In the genomic region with DNA sequence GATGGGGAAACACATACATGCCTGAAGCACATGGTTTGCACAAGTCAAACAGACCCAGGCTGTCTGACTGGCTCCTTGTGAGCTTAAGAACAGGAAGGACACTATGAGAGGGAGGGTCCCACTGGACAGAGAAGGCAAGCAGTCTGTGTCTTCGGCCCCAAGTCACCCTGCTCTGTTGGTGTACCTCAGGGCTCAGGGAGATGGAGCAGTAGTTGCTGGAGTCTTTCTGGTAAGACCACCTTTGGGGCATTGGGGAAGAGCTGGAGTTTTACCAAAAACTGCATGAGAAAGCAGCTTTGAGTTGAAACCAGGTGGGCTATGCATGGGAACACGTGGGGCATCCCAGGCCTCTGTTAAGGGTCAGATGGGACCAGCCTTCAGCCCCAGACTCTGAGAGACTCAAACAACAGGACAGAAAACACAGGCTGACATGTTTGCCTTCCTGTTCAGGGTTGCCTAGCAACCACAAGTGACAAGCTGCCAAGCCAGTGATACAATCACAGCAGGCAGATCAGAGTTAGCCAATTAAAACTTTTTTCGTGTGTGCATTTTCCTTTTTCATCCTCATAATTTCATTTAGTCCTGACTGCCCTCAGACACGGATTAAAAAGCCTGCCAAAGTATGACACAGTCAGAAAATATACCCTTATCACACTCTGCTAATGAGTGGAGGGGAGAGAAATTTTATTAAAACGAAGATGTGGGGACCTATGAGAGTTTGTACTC, we compare ENCODE assay signal across 9 mouse cellular contexts.
A peak's percentile ranks its signal among the peaks of the same experiment; 100 is the strongest.
DNase-seq lines count a peak whose midpoint lies in the region; ATAC-seq and TF ChIP-seq lines count a peak whose summit lies in the region.
"Had no signal": no experiment of that assay in that cellular context is flagged by ENCODE, and none has a peak within 500 bp of the region (broad histone marks: within the 10 kb centered on the region; RNA-seq: fewer than 3 reads in every experiment).

No protein-coding gene starts in this region.

- H3K4me1 ChIP-seq in liver, postnatal 0 days (ENCODE audit: insufficient read depth) = no peaks in the 10 kb centered on the region
- 0 out of 2 replicates have a peak, but pooled peaks cover 3% of the 10 kb centered on the region for H3K4me1 ChIP-seq in liver, embryonic 11.5 days (replicated peaks; ENCODE audit: control insufficient read depth, insufficient read depth, low read length)
- H3K4me1 ChIP-seq in heart, embryonic 16.5 days (ENCODE audit: control insufficient read depth, insufficient read depth, low read length) = peaks cover 8% of the 10 kb centered on the region

- H3K27me3 ChIP-seq in liver, postnatal 0 days (ENCODE audit: insufficient read depth, low read length) = no peaks in the 10 kb centered on the region
- H3K27me3 ChIP-seq in liver, embryonic 11.5 days (replicated peaks; ENCODE audit: control insufficient read depth, insufficient read depth, low read length) = no peaks in the 10 kb centered on the region
- no peaks in the 10 kb centered on the region for H3K27me3 ChIP-seq in heart, embryonic 16.5 days (ENCODE audit: control insufficient read depth, insufficient read depth, low read length)
- H3K27me3 ChIP-seq: heart, embryonic 13.5 days had no signal

- no peak overlapping the region for H3K27ac ChIP-seq in liver, postnatal 0 days (ENCODE audit: low read depth)
- no peak overlapping the region for H3K27ac ChIP-seq in liver, embryonic 11.5 days (ENCODE audit: low read depth, low read length)
- H3K27ac ChIP-seq in heart, embryonic 16.5 days (ENCODE audit: low read length) = no peak overlapping the region
- H3K27ac ChIP-seq: heart, embryonic 13.5 days had no signal

- ATAC-seq in liver, postnatal 0 days = no peak
- no peak for ATAC-seq in liver, embryonic 11.5 days (replicated peaks; ENCODE audit: low FRiP score)
- ATAC-seq in heart, embryonic 16.5 days (replicated peaks; ENCODE audit: extremely low read depth, insufficient read depth, low FRiP score) = peak; percentile 70; the same call in 1 of the 2 replicates

- no peak overlapping the region for H3K4me3 ChIP-seq in liver, postnatal 0 days (ENCODE audit: low read depth, low read length)
- no peak overlapping the region for H3K4me3 ChIP-seq in liver, embryonic 11.5 days (ENCODE audit: low read depth, low read length)
- H3K4me3 ChIP-seq in heart, embryonic 16.5 days (ENCODE audit: low read length) = no peak overlapping the region
- H3K4me3 ChIP-seq: heart, embryonic 13.5 days had no signal

- H3K9me3 ChIP-seq in liver, postnatal 0 days (ENCODE audit: low read length) = no peaks in the 10 kb centered on the region
- H3K9me3 ChIP-seq in liver, embryonic 11.5 days (ENCODE audit: control insufficient read depth, low read length) = no peaks in the 10 kb centered on the region
- H3K9me3 ChIP-seq in heart, embryonic 16.5 days (replicated peaks; ENCODE audit: control insufficient read depth, low read length) = no peaks in the 10 kb centered on the region
- H3K9me3 ChIP-seq: heart, embryonic 13.5 days had no signal

- peak; percentile 16 for DNase-seq in liver, postnatal 0 days
- no peak for DNase-seq in liver, embryonic 11.5 days (ENCODE audit: low spot score)
- peak; percentile 85 for DNase-seq in embryo, embryonic 10.5 days (ENCODE audit: low spot score)
- DNase-seq in layer of hippocampus, adult 8-10 months (ENCODE audit: low spot score in 2 of 2) = peak; percentile 80 to 84
- DNase-seq in lung, postnatal 25 days (ENCODE audit: low spot score) = peak; percentile 41
- DNase-seq in right cerebral cortex, postnatal 4 days = peak; percentile 75
- DNase-seq in thymus, adult 18-20 months = no peak

- 16% methylated on average over 5 of the region's 5 CpGs for WGBS in liver, postnatal 0 days (ENCODE audit: insufficient replicate concordance)
- 26% methylated on average over 5 of the region's 5 CpGs for WGBS in liver, embryonic 11.5 days
- WGBS in heart, embryonic 16.5 days = 16% methylated on average over 5 of the region's 5 CpGs

- no peaks in the 10 kb centered on the region for H3K36me3 ChIP-seq in liver, postnatal 0 days (replicated peaks; ENCODE audit: insufficient read depth, low read length)
- H3K36me3 ChIP-seq in liver, embryonic 11.5 days (ENCODE audit: control insufficient read depth, insufficient read depth, low read length) = no peaks in the 10 kb centered on the region
- no peaks in the 10 kb centered on the region for H3K36me3 ChIP-seq in heart, embryonic 16.5 days (ENCODE audit: control insufficient read depth, insufficient read depth)
- H3K36me3 ChIP-seq: heart, embryonic 13.5 days had no signal

- no peak for TF ChIP-seq EP300 in liver, postnatal 0 days (IDR thresholded peaks at IDR 0.05; ENCODE audit: low read depth)

- H3K9ac ChIP-seq in liver, postnatal 0 days (replicated peaks) = no peak overlapping the region
- no peak overlapping the region for H3K9ac ChIP-seq in liver, embryonic 11.5 days (ENCODE audit: low read depth, low read length)
- H3K9ac ChIP-seq in heart, embryonic 16.5 days (ENCODE audit: low read length) = no peak overlapping the region
- H3K9ac ChIP-seq: heart, embryonic 13.5 days had no signal

- H3K4me2 ChIP-seq in liver, postnatal 0 days (ENCODE audit: low read depth, low read length) = no peak overlapping the region
- no peak overlapping the region for H3K4me2 ChIP-seq in liver, embryonic 11.5 days
- no peak overlapping the region for H3K4me2 ChIP-seq in heart, embryonic 16.5 days (ENCODE audit: low read depth, low read length)
- H3K4me2 ChIP-seq: heart, embryonic 13.5 days had no signal

- no peak for TF ChIP-seq CTCF in liver, postnatal 0 days (IDR thresholded peaks at IDR 0.05; ENCODE audit: low read depth)

Comparison
In these comparisons a context has a peak if more than half of its experiments do, and no peak if none do; other contexts are left out.
1. DNase-seq: peak in liver, postnatal 0 days (single experiment), embryo, embryonic 10.5 days (single experiment), layer of hippocampus, adult 8-10 months (2 of 2), lung, postnatal 25 days (single experiment) and right cerebral cortex, postnatal 4 days (single experiment); none in liver, embryonic 11.5 days (single experiment) and thymus, adult 18-20 months (0 of 2).